Mouse (Mus musculus): ENCODE measurements around the gene Odf3. TPM values are rescaled to one million over a fixed set of nuclear protein-coding genes. Genes with fewer than 3 reads are reported as not detected.

The Odf3 gene
- total and polyA plus RNA-seq, 2 experiments: not detected

- no peak for TF ChIP-seq POLR2A (IDR thresholded peaks at IDR 0.05; ENCODE audit: extremely low read depth, insufficient read depth, low read length)
- TF ChIP-seq CTCF (IDR thresholded peaks at IDR 0.05; ENCODE audit: low read depth, low read length): no peak
- Histone ChIP-seq H3K4me3 (ENCODE audit: insufficient read depth, low read depth, low read length) (no peak overlapping the region), H3K27ac (replicated peaks; ENCODE audit: insufficient read depth, low read depth, low read length) (no peak overlapping the region), H3K36me3 (ENCODE audit: control insufficient read depth, insufficient read depth, low read length) (peaks cover 10% of the 10 kb centered on the region; the same call in 1 of the 2 replicates), H3K9ac (ENCODE audit: low read depth, low read length) (no peak overlapping the region), H3K27me3 (ENCODE audit: control insufficient read depth, insufficient read depth, low read length) (no peaks in the 10 kb centered on the region; the same call in 1 of the 2 replicates), H3K79me2 (ENCODE audit: control insufficient read depth, insufficient read depth, low read length) (no peaks in the 10 kb centered on the region), H3K4me1 (ENCODE audit: control insufficient read depth, insufficient read depth, low read length) (no peaks in the 10 kb centered on the region)
- no peak for DNase-seq (ENCODE audit: extremely low read depth, low read depth, low spot score)
- WGBS: 93% methylated on average over 13 of the region's 13 CpGs
Observed at GRCm38 (mm10) chr7:140811714-140812113, 35.9 kb upstream of the Odf3 start.

- 88% methylated on average over 12 of the region's 12 CpGs for WGBS
- H3K27me3 ChIP-seq (ENCODE audit: control insufficient read depth, insufficient read depth, low read length): no peaks in the 10 kb centered on the region; the same call in 1 of the 2 replicates
- peaks cover 10% of the 10 kb centered on the region; the same call in 1 of the 2 replicates for H3K36me3 ChIP-seq (ENCODE audit: control insufficient read depth, insufficient read depth, low read length)
- H3K27ac ChIP-seq (replicated peaks; ENCODE audit: insufficient read depth, low read depth, low read length): no peak overlapping the region
- H3K79me2 ChIP-seq (ENCODE audit: control insufficient read depth, insufficient read depth, low read length): no peaks in the 10 kb centered on the region
- no peak overlapping the region for H3K4me3 ChIP-seq (ENCODE audit: insufficient read depth, low read depth, low read length)
- H3K4me1 ChIP-seq (ENCODE audit: control insufficient read depth, insufficient read depth, low read length): no peaks in the 10 kb centered on the region
- no peak overlapping the region for H3K9ac ChIP-seq (ENCODE audit: low read depth, low read length)
- no peak for DNase-seq (ENCODE audit: extremely low read depth, low read depth, low spot score)
- no peak for TF ChIP-seq CTCF (IDR thresholded peaks at IDR 0.05; ENCODE audit: low read depth, low read length)
- TF ChIP-seq POLR2A (IDR thresholded peaks at IDR 0.05; ENCODE audit: extremely low read depth, insufficient read depth, low read length): no peak
Observed at GRCm38 (mm10) chr7:140812850-140813249, 34.8 kb upstream of the Odf3 start.

- Histone ChIP-seq H3K4me3 (ENCODE audit: insufficient read depth, low read depth, low read length) (no peak overlapping the region), H3K27me3 (ENCODE audit: control insufficient read depth, insufficient read depth, low read length) (no peaks in the 10 kb centered on the region), H3K4me1 (ENCODE audit: control insufficient read depth, insufficient read depth, low read length) (peaks cover 3% of the 10 kb centered on the region; the same call in 1 of the 2 replicates), H3K27ac (replicated peaks; ENCODE audit: insufficient read depth, low read depth, low read length) (no peak overlapping the region), H3K79me2 (ENCODE audit: control insufficient read depth, insufficient read depth, low read length) (no peaks in the 10 kb centered on the region), H3K9ac (ENCODE audit: low read depth, low read length) (no peak overlapping the region), H3K36me3 (ENCODE audit: control insufficient read depth, insufficient read depth, low read length) (no peaks in the 10 kb centered on the region)
- no peak for DNase-seq (ENCODE audit: extremely low read depth, low read depth, low spot score)
- WGBS: 59% methylated on average over 4 of the region's 4 CpGs
- no peak for TF ChIP-seq CTCF (IDR thresholded peaks at IDR 0.05; ENCODE audit: low read depth, low read length)
Observed at GRCm38 (mm10) chr7:140820173-140820572, 27.4 kb upstream of the Odf3 start.

- Histone ChIP-seq H3K4me3 (ENCODE audit: insufficient read depth, low read depth, low read length) (no peak overlapping the region), H3K4me1 (ENCODE audit: control insufficient read depth, insufficient read depth, low read length) (peaks cover 3% of the 10 kb centered on the region; the same call in 1 of the 2 replicates), H3K9ac (ENCODE audit: low read depth, low read length) (no peak overlapping the region), H3K36me3 (ENCODE audit: control insufficient read depth, insufficient read depth, low read length) (no peaks in the 10 kb centered on the region), H3K79me2 (ENCODE audit: control insufficient read depth, insufficient read depth, low read length) (no peaks in the 10 kb centered on the region), H3K27ac (replicated peaks; ENCODE audit: insufficient read depth, low read depth, low read length) (no peak overlapping the region), H3K27me3 (ENCODE audit: control insufficient read depth, insufficient read depth, low read length) (no peaks in the 10 kb centered on the region)
- TF ChIP-seq CTCF (IDR thresholded peaks at IDR 0.05; ENCODE audit: low read depth, low read length) (no peak), POLR2A (IDR thresholded peaks at IDR 0.05; ENCODE audit: extremely low read depth, insufficient read depth, low read length) (no peak)
- 73% methylated on average over 5 of the region's 5 CpGs for WGBS
- DNase-seq (ENCODE audit: extremely low read depth, low read depth, low spot score): no peak
Observed at GRCm38 (mm10) chr7:140821305-140821652, 26.3 kb upstream of the Odf3 start.

GRCm38 (mm10) chr7:140821653-140822329, 25.8 kb upstream of the Odf3 start, which contains the start of gene Zfp941:
Gene Zfp941, minus strand, starts transcription at chr7:140822178.
- H3K36me3 ChIP-seq (ENCODE audit: control insufficient read depth, insufficient read depth, low read length): no peaks in the 10 kb centered on the region
- peaks cover 3% of the 10 kb centered on the region; the same call in 1 of the 2 replicates for H3K4me1 ChIP-seq (ENCODE audit: control insufficient read depth, insufficient read depth, low read length)
- peak within 1 kb of the TSS; percentile 76 for H3K9ac ChIP-seq (ENCODE audit: low read depth, low read length)
- DNase-seq (ENCODE audit: extremely low read depth, low read depth, low spot score): peak; percentile 50
- H3K27me3 ChIP-seq (ENCODE audit: control insufficient read depth, insufficient read depth, low read length): no peaks in the 10 kb centered on the region
- 8% methylated on average over 21 of the region's 21 CpGs for WGBS
- TF ChIP-seq POLR2A (IDR thresholded peaks at IDR 0.05; ENCODE audit: extremely low read depth, insufficient read depth, low read length): no peak
- no peak for TF ChIP-seq CTCF (IDR thresholded peaks at IDR 0.05; ENCODE audit: low read depth, low read length)
- no peak within 1 kb of the TSS for H3K27ac ChIP-seq (replicated peaks; ENCODE audit: insufficient read depth, low read depth, low read length)
- H3K79me2 ChIP-seq (ENCODE audit: control insufficient read depth, insufficient read depth, low read length): no peaks in the 10 kb centered on the region
- peak within 1 kb of the TSS; percentile 86 for H3K4me3 ChIP-seq (ENCODE audit: insufficient read depth, low read depth, low read length)

- Histone ChIP-seq H3K9ac (ENCODE audit: low read depth, low read length) (no peak overlapping the region), H3K79me2 (ENCODE audit: control insufficient read depth, insufficient read depth, low read length) (no peaks in the 10 kb centered on the region), H3K27ac (replicated peaks; ENCODE audit: insufficient read depth, low read depth, low read length) (no peak overlapping the region), H3K4me3 (ENCODE audit: insufficient read depth, low read depth, low read length) (no peak overlapping the region), H3K27me3 (ENCODE audit: control insufficient read depth, insufficient read depth, low read length) (no peaks in the 10 kb centered on the region), H3K36me3 (ENCODE audit: control insufficient read depth, insufficient read depth, low read length) (no peaks in the 10 kb centered on the region), H3K4me1 (ENCODE audit: control insufficient read depth, insufficient read depth, low read length) (peaks cover 3% of the 10 kb centered on the region; the same call in 1 of the 2 replicates)
- no peak for TF ChIP-seq POLR2A (IDR thresholded peaks at IDR 0.05; ENCODE audit: extremely low read depth, insufficient read depth, low read length)
- TF ChIP-seq CTCF (IDR thresholded peaks at IDR 0.05; ENCODE audit: low read depth, low read length): no peak
- 92% methylated on average over 4 of the region's 4 CpGs for whole genome bisulfite sequencing
- no peak for DNase-seq (ENCODE audit: extremely low read depth, low read depth, low spot score)
Observed at GRCm38 (mm10) chr7:140822731-140823130, 24.9 kb upstream of the Odf3 start.
